Mouse (Mus musculus) lung, postnatal 0 days (tissue): ENCODE measurements around the gene Mlx. TPM values are rescaled to one million over a fixed set of nuclear protein-coding genes. Genes with fewer than 3 reads are reported as not detected.

Experiments used
- ATAC-seq: fragments of 200-750 bp; cut with Nextera tagmentation; 2 replicates; pipeline ENCODE4 v1.8.0; 2017; ENCODE audit warnings: moderate library complexity
- DNase-seq: peaks from one replicate; pipeline ENCODE4 v3.0.0-alpha.2; 2016; ENCODE audit warnings: low spot score
- H3K27ac ChIP-seq: fragments of 300-500 bp; sonication (generic); 2 replicates; pipeline ENCODE4 v1.5.1; 2014; ENCODE audit warnings: antibody characterized with exemption, mild to moderate bottlenecking, low read length, mixed read lengths
- H3K27me3 ChIP-seq: fragments of 300-500 bp; sonication (generic); replicated peaks from 2 replicates; pipeline ENCODE4 v1.6.1; 2014; ENCODE audit warnings: low read length, mixed read lengths; ENCODE audit not compliant: insufficient read depth
- H3K36me3 ChIP-seq: fragments of 300-500 bp; sonication (generic); 2 replicates; pipeline ENCODE4 v1.6.1; 2014; ENCODE audit warnings: low read length, mixed read lengths; ENCODE audit not compliant: insufficient read depth
- H3K4me1 ChIP-seq: fragments of 300-500 bp; sonication (generic); 2 replicates; pipeline ENCODE4 v1.6.1; 2014; ENCODE audit warnings: antibody characterized with exemption, low read depth, low read length, mixed read lengths; ENCODE audit not compliant: insufficient read depth
- H3K4me2 ChIP-seq: fragments of 300-500 bp; sonication (generic); replicated peaks from 2 replicates; pipeline ENCODE4 v1.6.1; 2014; ENCODE audit warnings: low read depth, mild to moderate bottlenecking, low read length, moderate library complexity, mixed read lengths
- H3K4me3 ChIP-seq: fragments of 300-500 bp; sonication (generic); 2 replicates; pipeline ENCODE4 v1.5.1; 2014; ENCODE audit warnings: low read depth, low read length
- H3K9ac ChIP-seq: fragments of 300-500 bp; sonication (generic); replicated peaks from 2 replicates; pipeline ENCODE4 v1.6.1; 2014; ENCODE audit warnings: low read depth, mild to moderate bottlenecking
- H3K9me3 ChIP-seq: fragments of 300-500 bp; sonication (generic); 2 replicates; pipeline ENCODE4 v1.6.1; 2016; ENCODE audit warnings: low read length, mixed read lengths
- CTCF ChIP-seq: IDR thresholded peaks from 2 replicates; pipeline ENCODE4 v1.5.1; 2016; ENCODE audit warnings: antibody characterized with exemption, mild to moderate bottlenecking
- EP300 ChIP-seq: IDR thresholded peaks from 2 replicates; pipeline ENCODE4 v1.6.1; 2016; ENCODE audit warnings: antibody characterized with exemption, mild to moderate bottlenecking, control low read depth
- WGBS: fragments of 180-500 bp; shearing (Covaris S2); extraction: QIAGEN DNeasy Blood & Tissue Kit; methylation state at CpG from one replicate; pipeline ENCODE4 v1.1.7; 2014; 5-methylcytosine and 5-hydroxymethylcytosine counted together
- polyA plus RNA-seq: library from polyadenylated mRNA; unstranded; fragments of >200 nt; fragmentation: Nextera tagmentation; extraction: Ambion mirVana; gene quantifications from 2 replicates; pipeline ENCODE4 v1.2.1, GENCODE M21; 2015

Gene Mlx
- polyA plus RNA-seq, 1 experiment from 2014 or later = 42.5 TPM

DNA sequence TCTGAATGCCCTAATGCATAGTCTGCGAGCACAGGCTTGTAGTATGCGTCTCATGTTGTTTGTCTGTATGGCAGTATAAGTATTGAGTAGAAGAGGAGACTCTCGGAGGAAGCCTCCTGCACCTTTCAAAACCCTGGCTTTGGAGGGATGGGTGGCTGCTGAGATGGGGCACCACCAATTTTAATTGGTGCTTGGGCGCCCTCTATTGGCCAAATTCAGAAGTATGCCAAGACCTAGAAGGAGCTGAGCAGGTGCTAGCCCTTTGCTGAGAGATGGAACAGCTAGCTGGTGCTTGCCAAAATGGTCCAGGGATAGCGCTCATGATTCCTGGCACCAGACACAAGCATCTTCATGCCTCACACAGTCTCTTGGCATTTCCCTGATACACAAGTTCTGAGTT is 29.2 kb upstream of the Mlx start:
- H3K9me3 ChIP-seq = no peaks in the 10 kb centered on the region
- no peaks in the 10 kb centered on the region for H3K27me3 ChIP-seq
- WGBS = 22% methylated on average over 5 of the region's 5 CpGs
- H3K4me2 ChIP-seq = no peak overlapping the region
- peaks cover 8% of the 10 kb centered on the region; the same call in 1 of the 2 replicates for H3K36me3 ChIP-seq
- H3K4me3 ChIP-seq = no peak overlapping the region
- peak; percentile 87 for DNase-seq
- TF ChIP-seq CTCF = peak; percentile 82
- TF ChIP-seq EP300 = no peak
- ATAC-seq = peak; percentile 14; the same call in 1 of the 2 replicates
- peaks cover 46% of the 10 kb centered on the region for H3K4me1 ChIP-seq
- peak overlapping the region; percentile 90 for H3K27ac ChIP-seq
- no peak overlapping the region for H3K9ac ChIP-seq

- ATAC-seq (no peak), DNase-seq (peak; percentile 61)
- H3K27ac ChIP-seq = peak overlapping the region; percentile 90
- H3K9me3 ChIP-seq = no peaks in the 10 kb centered on the region
- H3K27me3 ChIP-seq = no peaks in the 10 kb centered on the region
- no peak overlapping the region for H3K9ac ChIP-seq
- no peak overlapping the region for H3K4me3 ChIP-seq
- no peak overlapping the region for H3K4me2 ChIP-seq
- 61% methylated on average over 5 of the region's 5 CpGs for WGBS
- TF ChIP-seq EP300 (no peak), CTCF (no peak)
- H3K36me3 ChIP-seq = peaks cover 8% of the 10 kb centered on the region; the same call in 1 of the 2 replicates
- H3K4me1 ChIP-seq = peaks cover 52% of the 10 kb centered on the region
These were observed 28.4 kb upstream of the Mlx start for GRCm38 (mm10) chr11:101058726-101059125.

- H3K9ac ChIP-seq = no peak overlapping the region
- DNase-seq (no peak), ATAC-seq (no peak)
- no peak overlapping the region for H3K4me2 ChIP-seq
- H3K27ac ChIP-seq = peak overlapping the region; percentile 90
- H3K4me1 ChIP-seq = peaks cover 60% of the 10 kb centered on the region
- no peaks in the 10 kb centered on the region for H3K27me3 ChIP-seq
- no peaks in the 10 kb centered on the region for H3K9me3 ChIP-seq
- WGBS = 85% methylated on average over 10 of the region's 10 CpGs
- TF ChIP-seq CTCF = no peak
- peaks cover 8% of the 10 kb centered on the region; the same call in 1 of the 2 replicates for H3K36me3 ChIP-seq
- H3K4me3 ChIP-seq = no peak overlapping the region
These were observed 27.6 kb upstream of the Mlx start for GRCm38 (mm10) chr11:101059473-101059872.

GRCm38 (mm10) chr11:101060126-101060525 is 27.0 kb upstream of the Mlx start:
- no peak overlapping the region for H3K9ac ChIP-seq
- ATAC-seq = 0 out of 2 replicates have a peak, but pooled peaks have one; percentile 3

DNA sequence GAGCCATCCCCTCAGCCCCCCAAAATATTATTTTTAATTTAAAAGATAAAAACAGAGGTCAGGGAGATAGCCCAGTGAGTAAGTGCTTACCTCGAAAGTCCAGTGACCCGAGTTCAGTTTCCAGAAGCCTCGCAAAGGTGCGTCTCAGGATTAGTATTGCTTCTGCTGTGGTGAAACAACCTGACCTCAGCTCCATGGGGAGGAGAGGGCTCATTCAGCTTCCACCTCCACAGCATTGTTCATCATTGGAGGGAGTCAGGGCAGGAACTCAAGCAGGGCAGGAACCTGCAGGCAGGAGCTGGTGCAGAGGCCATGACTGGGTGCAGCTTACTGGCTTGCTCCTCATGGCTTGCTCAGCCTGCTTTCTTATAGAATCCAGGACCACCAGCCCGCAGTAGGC is 26.0 kb upstream of the Mlx start:
- TF ChIP-seq CTCF (no peak), EP300 (no peak)
- no peaks in the 10 kb centered on the region for H3K27me3 ChIP-seq
- peaks cover 56% of the 10 kb centered on the region for H3K4me1 ChIP-seq
- no peak overlapping the region for H3K9ac ChIP-seq
- DNase-seq (no peak), ATAC-seq (no peak)
- H3K27ac ChIP-seq = peak overlapping the region; percentile 97; the same call in 1 of the 2 replicates
- H3K9me3 ChIP-seq = no peaks in the 10 kb centered on the region
- no peak overlapping the region for H3K4me3 ChIP-seq
- no peak overlapping the region for H3K4me2 ChIP-seq
- no peaks in the 10 kb centered on the region for H3K36me3 ChIP-seq
- WGBS = 88% methylated on average over 5 of the region's 5 CpGs

More at GRCm38 (mm10) chr11:101060126-101060525, 27.0 kb upstream of the Mlx start:
- Histone ChIP-seq H3K36me3 (peaks cover 5% of the 10 kb centered on the region; the same call in 1 of the 2 replicates), H3K4me3 (no peak overlapping the region), H3K27ac (peak overlapping the region; percentile 90), H3K9me3 (no peaks in the 10 kb centered on the region), H3K4me2 (no peak overlapping the region), H3K4me1 (peaks cover 60% of the 10 kb centered on the region), H3K27me3 (no peaks in the 10 kb centered on the region)
- WGBS = 15% methylated on average over 8 of the region's 8 CpGs
- peak; percentile 85 for DNase-seq
- TF ChIP-seq CTCF (no peak), EP300 (peak; percentile 49; the same call in 1 of the 2 replicates)

- DNase-seq = peak; percentile 58
- peak; percentile 38 for TF ChIP-seq CTCF
- no peak for TF ChIP-seq EP300
- Histone ChIP-seq H3K9me3 (no peaks in the 10 kb centered on the region), H3K27me3 (no peaks in the 10 kb centered on the region), H3K36me3 (no peaks in the 10 kb centered on the region), H3K9ac (no peak overlapping the region), H3K4me1 (peaks cover 53% of the 10 kb centered on the region), H3K4me3 (no peak overlapping the region), H3K4me2 (no peak overlapping the region), H3K27ac (peak overlapping the region; percentile 97)
- 56% methylated on average over 12 of the region's 12 CpGs for WGBS
- ATAC-seq = no peak
These were observed 24.8 kb upstream of the Mlx start for GRCm38 (mm10) chr11:101062165-101062884.
